Mouse (Mus musculus) forebrain, embryonic 14.5 days (tissue): Measurements from ENCODE around the gene Wwp2. TPM values are rescaled to one million over a fixed set of nuclear protein-coding genes. Genes with fewer than 3 reads are reported as not detected.

ENCODE experiments used
- ATAC-seq: fragments of 200-750 bp; cut with Nextera tagmentation; 2 replicates; pipeline ENCODE4 v1.8.0; 2017; ENCODE audit warnings: mild to moderate bottlenecking, moderate library complexity
- DNase-seq: peaks from one replicate; pipeline ENCODE4 v3.0.0-alpha.2; 2015; ENCODE audit warnings: low spot score
- H3K27ac ChIP-seq: fragments of 300-500 bp; sonication (generic); 2 replicates; pipeline ENCODE4 v1.5.1; 2014; ENCODE audit warnings: low read depth, mild to moderate bottlenecking, control low read depth, low read length, moderate library complexity
- H3K27me3 ChIP-seq: fragments of 300-500 bp; sonication (generic); replicated peaks from 2 replicates; pipeline ENCODE4 v1.6.1; 2014; ENCODE audit warnings: low read length, control low read depth, mixed read lengths; ENCODE audit not compliant: control insufficient read depth, insufficient read depth
- H3K36me3 ChIP-seq: fragments of 300-500 bp; sonication (generic); 2 replicates; pipeline ENCODE4 v1.6.1; 2014; ENCODE audit warnings: low read length, control low read depth; ENCODE audit not compliant: control insufficient read depth, insufficient read depth
- H3K4me1 ChIP-seq: fragments of 300-500 bp; sonication (generic); 2 replicates; pipeline ENCODE4 v1.6.1; 2014; ENCODE audit warnings: antibody characterized with exemption, low read length, control low read depth; ENCODE audit not compliant: control insufficient read depth, insufficient read depth
- H3K4me2 ChIP-seq: fragments of 300-500 bp; sonication (generic); 2 replicates; pipeline ENCODE4 v1.6.1; 2014; ENCODE audit warnings: mild to moderate bottlenecking, control low read depth, low read length
- H3K4me3 ChIP-seq: fragments of 300-500 bp; sonication (generic); 2 replicates; pipeline ENCODE4 v1.5.1; 2014; ENCODE audit warnings: low read depth, low read length, control low read depth
- H3K9ac ChIP-seq: fragments of 300-500 bp; sonication (generic); 2 replicates; pipeline ENCODE4 v1.6.1; 2014; ENCODE audit warnings: mild to moderate bottlenecking, low read length, control low read depth, moderate library complexity
- H3K9me3 ChIP-seq: fragments of 300-500 bp; sonication (generic); replicated peaks from 2 replicates; pipeline ENCODE4 v1.6.1; 2016; ENCODE audit warnings: low read length, control low read depth, mixed read lengths; ENCODE audit not compliant: control insufficient read depth
- WGBS: fragments of 180-500 bp; shearing (Covaris S2); extraction: QIAGEN DNeasy Blood & Tissue Kit; methylation state at CpG from one replicate; pipeline ENCODE4 v1.1.7; 2014; 5-methylcytosine and 5-hydroxymethylcytosine counted together
- polyA plus RNA-seq: library from polyadenylated mRNA; unstranded; fragments of >200 nt; fragmentation: Nextera tagmentation; extraction: Ambion mirVana; gene quantifications from 2 replicates; pipeline ENCODE4 v1.2.1, GENCODE M21; 2014

Gene Wwp2
- polyA plus RNA-seq, 1 experiment from 2014 or later, result 40.4 TPM

- H3K9ac ChIP-seq, result no peak overlapping the region
- no peaks in the 10 kb centered on the region for H3K4me1 ChIP-seq
- DNase-seq, result no peak
- no peaks in the 10 kb centered on the region for H3K9me3 ChIP-seq
- H3K27me3 ChIP-seq, result no peaks in the 10 kb centered on the region
- H3K36me3 ChIP-seq, result peaks cover 96% of the 10 kb centered on the region
- no peak overlapping the region for H3K27ac ChIP-seq
- H3K4me3 ChIP-seq, result no peak overlapping the region
- H3K4me2 ChIP-seq, result no peak overlapping the region
- ATAC-seq, result no peak
- WGBS, result 83% methylated on average over 12 of the region's 12 CpGs
These were observed 19.2 kb upstream of the Wwp2 start for GRCm38 (mm10) chr8:107417001-107417400.

GRCm38 (mm10) chr8:107424176-107424575, 12.0 kb upstream of the Wwp2 start:
- 30% methylated on average over 9 of the region's 9 CpGs for WGBS
- no peak for DNase-seq
- Histone ChIP-seq H3K9ac (peak overlapping the region; percentile 85), H3K27me3 (no peaks in the 10 kb centered on the region), H3K4me2 (peak overlapping the region; percentile 71), H3K36me3 (peaks cover 33% of the 10 kb centered on the region), H3K9me3 (no peaks in the 10 kb centered on the region), H3K4me1 (peaks cover 6% of the 10 kb centered on the region), H3K27ac (no peak overlapping the region), H3K4me3 (peak overlapping the region; percentile 75)
- no peak; the same call in 1 of the 2 replicates for ATAC-seq

- Histone ChIP-seq H3K27ac (peak within 1 kb of the TSS; percentile 55; the same call in 1 of the 2 replicates), H3K9me3 (no peaks in the 10 kb centered on the region), H3K36me3 (peaks cover 28% of the 10 kb centered on the region), H3K9ac (peak within 1 kb of the TSS; percentile 85), H3K27me3 (no peaks in the 10 kb centered on the region), H3K4me1 (peaks cover 6% of the 10 kb centered on the region), H3K4me2 (peak within 1 kb of the TSS; percentile 71), H3K4me3 (peak within 1 kb of the TSS; percentile 75)
- under 1% methylated on average over 50 of the region's 50 CpGs for WGBS
- DNase-seq (peak; percentile 99), ATAC-seq (peak; percentile 100)
These were observed 11.5 kb upstream of the Wwp2 start, which contains the start of gene Nob1 for GRCm38 (mm10) chr8:107424597-107425229. TSS of gene Nob1 (minus strand) at chr8:107425051.

- 45% methylated on average over 8 of the region's 8 CpGs for WGBS
- ATAC-seq, result peak; percentile 2; the same call in 1 of the 2 replicates
- H3K4me2 ChIP-seq, result no peak overlapping the region
These were observed 11.0 kb upstream of the Wwp2 start for GRCm38 (mm10) chr8:107425230-107425597.

GRCm38 (mm10) chr8:107430821-107431220, 5.3 kb upstream of the Wwp2 start:
- Histone ChIP-seq H3K9me3 (no peaks in the 10 kb centered on the region), H3K4me2 (no peak overlapping the region)

More at GRCm38 (mm10) chr8:107425230-107425597, 11.0 kb upstream of the Wwp2 start:
- Histone ChIP-seq H3K27ac (no peak overlapping the region), H3K4me1 (peaks cover 6% of the 10 kb centered on the region), H3K9ac (no peak overlapping the region), H3K27me3 (no peaks in the 10 kb centered on the region), H3K36me3 (peaks cover 23% of the 10 kb centered on the region), H3K4me3 (no peak overlapping the region), H3K9me3 (no peaks in the 10 kb centered on the region)
- DNase-seq, result no peak

GRCm38 (mm10) chr8:107435421-107435961, 674 bp upstream of the Wwp2 start:
- H3K9me3 ChIP-seq, result no peaks in the 10 kb centered on the region
- peak overlapping the region; percentile 72 for H3K4me2 ChIP-seq
- DNase-seq (no peak), ATAC-seq (no peak)
- H3K9ac ChIP-seq, result peak overlapping the region; percentile 84
- 30% methylated on average over 11 of the region's 11 CpGs for WGBS
- H3K27me3 ChIP-seq, result no peaks in the 10 kb centered on the region
- peaks cover 9% of the 10 kb centered on the region; the same call in 1 of the 2 replicates for H3K4me1 ChIP-seq
- no peaks in the 10 kb centered on the region for H3K36me3 ChIP-seq
- H3K4me3 ChIP-seq, result peak overlapping the region; percentile 81
- H3K27ac ChIP-seq, result no peak overlapping the region

More at GRCm38 (mm10) chr8:107430821-107431220, 5.3 kb upstream of the Wwp2 start:
- Histone ChIP-seq H3K36me3 (no peaks in the 10 kb centered on the region), H3K27ac (no peak overlapping the region), H3K4me3 (no peak overlapping the region), H3K9ac (no peak overlapping the region), H3K4me1 (peaks cover 5% of the 10 kb centered on the region; the same call in 1 of the 2 replicates), H3K27me3 (no peaks in the 10 kb centered on the region)
- ATAC-seq (no peak), DNase-seq (no peak)
- WGBS, result 86% methylated on average over 8 of the region's 8 CpGs

GRCm38 (mm10) chr8:107436841-107437421, 766 bp downstream of the Wwp2 start:
- no peaks in the 10 kb centered on the region for H3K9me3 ChIP-seq
- peak overlapping the region; percentile 84 for H3K9ac ChIP-seq
- H3K4me1 ChIP-seq, result peaks cover 9% of the 10 kb centered on the region; the same call in 1 of the 2 replicates
- peak overlapping the region; percentile 88; the same call in 1 of the 2 replicates for H3K27ac ChIP-seq
- WGBS, result 9% methylated on average over 16 of the region's 16 CpGs
- H3K4me3 ChIP-seq, result peak overlapping the region; percentile 81
- DNase-seq (no peak), ATAC-seq (peak; percentile 27)
- no peaks in the 10 kb centered on the region for H3K27me3 ChIP-seq
- H3K36me3 ChIP-seq, result no peaks in the 10 kb centered on the region
- peak overlapping the region; percentile 72 for H3K4me2 ChIP-seq

- no peak for ATAC-seq
- H3K9me3 ChIP-seq, result no peaks in the 10 kb centered on the region
- no peak overlapping the region for H3K4me2 ChIP-seq
- H3K4me3 ChIP-seq, result no peak overlapping the region
- DNase-seq, result no peak
- H3K9ac ChIP-seq, result no peak overlapping the region
- no peak overlapping the region for H3K27ac ChIP-seq
- H3K4me1 ChIP-seq, result peaks cover 9% of the 10 kb centered on the region; the same call in 1 of the 2 replicates
- H3K27me3 ChIP-seq, result no peaks in the 10 kb centered on the region
- H3K36me3 ChIP-seq, result no peaks in the 10 kb centered on the region
- 80% methylated on average over 2 of the region's 2 CpGs for WGBS
These were observed 1.5 kb downstream of the Wwp2 start for GRCm38 (mm10) chr8:107437711-107438110.
